Mouse (Mus musculus): ENCODE measurements around the gene Gm10376. TPM values are rescaled to one million over a fixed set of nuclear protein-coding genes. Genes with fewer than 3 reads are reported as not detected.
"Not testable (repeated sequence)": the region's sequence is repeated elsewhere in the genome, so short reads cannot be mapped to it uniquely, and the experiment has no call there.

The Gm10376 gene
- not detected in 2 replicates for polyA plus RNA-seq (2014; fragmentation: Nextera tagmentation; extraction: Ambion mirVana)

GRCm38 (mm10) chr14:43015528-43015927 is at the start of gene Gm10376:
Gene Gm10376 (minus strand): TSS chr14:43015628.
- H3K36me3 ChIP-seq (ENCODE audit: control insufficient read depth, insufficient read depth, low read length); H3K4me1 ChIP-seq (ENCODE audit: control insufficient read depth, insufficient read depth, low read length); H3K4me3 ChIP-seq (replicated peaks; ENCODE audit: low read depth, low read length); H3K9ac ChIP-seq (replicated peaks; ENCODE audit: low read length); DNase-seq; H3K27ac ChIP-seq (replicated peaks; ENCODE audit: low read depth, low read length); H3K4me2 ChIP-seq (ENCODE audit: low read length); H3K27me3 ChIP-seq (ENCODE audit: control insufficient read depth, insufficient read depth, low read length); ATAC-seq (ENCODE audit: low FRiP score, low TSS enrichment); H3K9me3 ChIP-seq (ENCODE audit: control insufficient read depth, low read length): not testable (repeated sequence)

GRCm38 (mm10) chr14:43060179-43060578 is 44.8 kb upstream of the Gm10376 start:
- 70% methylated on average over 4 of the region's 4 CpGs for WGBS
- not testable (repeated sequence) for ATAC-seq (ENCODE audit: low FRiP score, low TSS enrichment); H3K27ac ChIP-seq (replicated peaks; ENCODE audit: low read depth, low read length); H3K4me1 ChIP-seq (ENCODE audit: control insufficient read depth, insufficient read depth, low read length); H3K36me3 ChIP-seq (ENCODE audit: control insufficient read depth, insufficient read depth, low read length); H3K4me2 ChIP-seq (ENCODE audit: low read length); H3K4me3 ChIP-seq (replicated peaks; ENCODE audit: low read depth, low read length); DNase-seq; H3K27me3 ChIP-seq (ENCODE audit: control insufficient read depth, insufficient read depth, low read length); H3K9me3 ChIP-seq (ENCODE audit: control insufficient read depth, low read length); H3K9ac ChIP-seq (replicated peaks; ENCODE audit: low read length)

- H3K27ac ChIP-seq (replicated peaks; ENCODE audit: low read depth, low read length); H3K9me3 ChIP-seq (ENCODE audit: control insufficient read depth, low read length); H3K9ac ChIP-seq (replicated peaks; ENCODE audit: low read length); H3K36me3 ChIP-seq (ENCODE audit: control insufficient read depth, insufficient read depth, low read length); H3K4me2 ChIP-seq (ENCODE audit: low read length); H3K4me3 ChIP-seq (replicated peaks; ENCODE audit: low read depth, low read length); ATAC-seq (ENCODE audit: low FRiP score, low TSS enrichment); H3K4me1 ChIP-seq (ENCODE audit: control insufficient read depth, insufficient read depth, low read length); DNase-seq; H3K27me3 ChIP-seq (ENCODE audit: control insufficient read depth, insufficient read depth, low read length): not testable (repeated sequence)
- 79% methylated on average over 3 of the region's 3 CpGs for WGBS
Observed at GRCm38 (mm10) chr14:43058063-43058462, 42.6 kb upstream of the Gm10376 start.

GRCm38 (mm10) chr14:42993524-42993923 is 21.9 kb downstream of the Gm10376 start, which contains the start of gene Gm8082:
Gene Gm8082 (minus strand): TSS chr14:42993624.
- not testable (repeated sequence) for H3K36me3 ChIP-seq (ENCODE audit: control insufficient read depth, insufficient read depth, low read length); H3K9ac ChIP-seq (replicated peaks; ENCODE audit: low read length); DNase-seq; H3K27me3 ChIP-seq (ENCODE audit: control insufficient read depth, insufficient read depth, low read length); H3K9me3 ChIP-seq (ENCODE audit: control insufficient read depth, low read length); ATAC-seq (ENCODE audit: low FRiP score, low TSS enrichment); H3K4me1 ChIP-seq (ENCODE audit: control insufficient read depth, insufficient read depth, low read length); H3K4me3 ChIP-seq (replicated peaks; ENCODE audit: low read depth, low read length); H3K4me2 ChIP-seq (ENCODE audit: low read length); H3K27ac ChIP-seq (replicated peaks; ENCODE audit: low read depth, low read length)
- no CpG with 5 or more reads among the region's 1 CpGs for WGBS

Other genes starting within 250 kb of the Gm10376 start
- gene Gm3015, start 246.8 kb downstream of the Gm10376 start, polyA plus RNA-seq (2014; fragmentation: Nextera tagmentation; extraction: Ambion mirVana) = not detected in 2 replicates
- gene Gm10377, start 217.6 kb downstream of the Gm10376 start, polyA plus RNA-seq (2014; fragmentation: Nextera tagmentation; extraction: Ambion mirVana) = not detected in 2 replicates
- gene Gm21977, start 162.2 kb downstream of the Gm10376 start, polyA plus RNA-seq (2014; fragmentation: Nextera tagmentation; extraction: Ambion mirVana) = not detected in 2 replicates
- gene Gm8082, start 22.0 kb downstream of the Gm10376 start, polyA plus RNA-seq (2014; fragmentation: Nextera tagmentation; extraction: Ambion mirVana) = not detected in 2 replicates
- gene Gm8094, start 61.0 kb upstream of the Gm10376 start, polyA plus RNA-seq (2014; fragmentation: Nextera tagmentation; extraction: Ambion mirVana) = not detected in 2 replicates
- gene Gm8104, start 85.0 kb upstream of the Gm10376 start, polyA plus RNA-seq (2014; fragmentation: Nextera tagmentation; extraction: Ambion mirVana) = not detected in 2 replicates
- gene Gm7233, start 164.2 kb upstream of the Gm10376 start, polyA plus RNA-seq (2014; fragmentation: Nextera tagmentation; extraction: Ambion mirVana) = not detected in 2 replicates
- gene Gm8122, start 219.7 kb upstream of the Gm10376 start, polyA plus RNA-seq (2014; fragmentation: Nextera tagmentation; extraction: Ambion mirVana) = not detected in 2 replicates
- not detected in 2 replicates for gene Gm8126, start 243.0 kb upstream of the Gm10376 start, polyA plus RNA-seq (2014; fragmentation: Nextera tagmentation; extraction: Ambion mirVana)